Mouse (Mus musculus) hindbrain, embryonic 14.5 days (tissue): ENCODE measurements around the gene Tent4b. TPM values are rescaled to one million over a fixed set of nuclear protein-coding genes. Genes with fewer than 3 reads are reported as not detected.
A peak's percentile ranks its signal among the peaks of the same experiment; 100 is the strongest.

Experiments
- ATAC-seq: fragments of 200-750 bp; cut with Nextera tagmentation; 2 replicates; pipeline ENCODE4 v1.8.0; 2017; ENCODE audit warnings: moderate number of reproducible peaks, mild to moderate bottlenecking, moderate TSS enrichment, moderate library complexity; ENCODE audit not compliant: low FRiP score
- DNase-seq: peaks from one replicate; pipeline ENCODE4 v3.0.0-alpha.2; 2015; ENCODE audit warnings: low spot score
- H3K27ac ChIP-seq: fragments of 300-500 bp; sonication (generic); 2 replicates; pipeline ENCODE4 v1.5.1; 2014; ENCODE audit warnings: mild to moderate bottlenecking, moderate library complexity
- H3K27me3 ChIP-seq: fragments of 300-500 bp; sonication (generic); 2 replicates; pipeline ENCODE4 v1.6.1; 2014; ENCODE audit warnings: mild to moderate bottlenecking, low read length, mixed read lengths; ENCODE audit not compliant: control insufficient read depth, insufficient read depth
- H3K36me3 ChIP-seq: fragments of 300-500 bp; sonication (generic); replicated peaks from 2 replicates; pipeline ENCODE4 v1.6.1; 2014; ENCODE audit not compliant: control insufficient read depth, insufficient read depth
- H3K4me1 ChIP-seq: fragments of 300-500 bp; sonication (generic); replicated peaks from 2 replicates; pipeline ENCODE4 v1.6.1; 2014; ENCODE audit warnings: antibody characterized with exemption, low read length, mixed read lengths; ENCODE audit not compliant: control insufficient read depth, insufficient read depth
- H3K4me2 ChIP-seq: fragments of 300-500 bp; sonication (generic); replicated peaks from 2 replicates; pipeline ENCODE4 v1.6.1; 2014; ENCODE audit warnings: mild to moderate bottlenecking, moderate library complexity
- H3K4me3 ChIP-seq: fragments of 300-500 bp; sonication (generic); replicated peaks from 2 replicates; pipeline ENCODE4 v1.5.1; 2014; ENCODE audit warnings: mild to moderate bottlenecking, low read length
- H3K9ac ChIP-seq: fragments of 300-500 bp; sonication (generic); 2 replicates; pipeline ENCODE4 v1.6.1; 2014
- H3K9me3 ChIP-seq: fragments of 300-500 bp; sonication (generic); 2 replicates; pipeline ENCODE4 v1.6.1; 2016; ENCODE audit warnings: low read length; ENCODE audit not compliant: control insufficient read depth
- WGBS: fragments of 180-500 bp; shearing (Covaris S2); extraction: QIAGEN DNeasy Blood & Tissue Kit; methylation state at CpG from one replicate; pipeline ENCODE4 v1.1.7; 2014; 5-methylcytosine and 5-hydroxymethylcytosine counted together
- polyA plus RNA-seq: library from polyadenylated mRNA; unstranded; fragments of >200 nt; fragmentation: Nextera tagmentation; extraction: Ambion mirVana; gene quantifications from 2 replicates; pipeline ENCODE4 v1.2.1, GENCODE M21; 2014

Tent4b gene
- polyA plus RNA-seq, 1 experiment from 2014 or later = 17.1 TPM

DNA sequence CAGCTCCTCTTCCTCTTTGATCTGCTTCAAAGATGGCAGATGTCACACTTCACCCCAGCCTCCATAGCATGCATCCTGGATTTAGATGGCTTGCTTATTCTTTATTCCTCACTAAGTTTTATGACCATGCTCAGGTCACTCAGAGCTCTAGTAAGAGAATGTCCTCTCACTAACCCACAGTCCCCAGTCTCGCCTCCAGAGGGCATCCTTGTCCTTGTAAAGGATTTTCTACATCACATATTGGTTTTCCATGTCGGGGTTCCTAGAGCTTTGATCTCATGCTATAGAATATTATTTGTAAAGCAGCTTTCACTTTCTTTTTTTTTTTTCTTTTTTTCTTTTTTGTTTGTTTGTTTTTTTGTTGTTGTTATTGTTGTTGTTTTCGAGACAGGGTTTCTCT lies 53.8 kb downstream of the Tent4b start:
- Histone ChIP-seq H3K27ac (no peak overlapping the region), H3K4me1 (no peaks in the 10 kb centered on the region), H3K9ac (no peak overlapping the region), H3K36me3 (peaks cover 69% of the 10 kb centered on the region), H3K4me2 (no peak overlapping the region), H3K27me3 (no peaks in the 10 kb centered on the region), H3K4me3 (no peak overlapping the region), H3K9me3 (no peaks in the 10 kb centered on the region)
- 75% methylated on average over 3 of the region's 3 CpGs for WGBS
- ATAC-seq (no peak), DNase-seq (no peak)

- H3K9me3 ChIP-seq = no peaks in the 10 kb centered on the region
- no peak overlapping the region for H3K4me3 ChIP-seq
- no peaks in the 10 kb centered on the region for H3K27me3 ChIP-seq
- no peak overlapping the region for H3K4me2 ChIP-seq
- H3K4me1 ChIP-seq = no peaks in the 10 kb centered on the region
- H3K27ac ChIP-seq = no peak overlapping the region
- 92% methylated on average over 7 of the region's 7 CpGs for WGBS
- no peak overlapping the region for H3K9ac ChIP-seq
- ATAC-seq (no peak), DNase-seq (no peak)
- peaks cover 62% of the 10 kb centered on the region for H3K36me3 ChIP-seq
These were observed 55.9 kb downstream of the Tent4b start for GRCm38 (mm10) chr8:88254957-88255356.

GRCm38 (mm10) chr8:88258024-88258423 lies 59.0 kb downstream of the Tent4b start:
- no peaks in the 10 kb centered on the region for H3K9me3 ChIP-seq
- no peak overlapping the region for H3K4me3 ChIP-seq
- DNase-seq = no peak
- H3K4me1 ChIP-seq = no peaks in the 10 kb centered on the region
- H3K36me3 ChIP-seq = peaks cover 42% of the 10 kb centered on the region
- no peak overlapping the region for H3K4me2 ChIP-seq
- ATAC-seq = no peak
- no peak overlapping the region for H3K9ac ChIP-seq
- 30% methylated on average over 6 of the region's 6 CpGs for WGBS
- no peaks in the 10 kb centered on the region for H3K27me3 ChIP-seq
- no peak overlapping the region for H3K27ac ChIP-seq

- H3K27me3 ChIP-seq = no peaks in the 10 kb centered on the region
- WGBS = 62% methylated on average over 11 of the region's 11 CpGs
- no peak overlapping the region for H3K4me2 ChIP-seq
- no peak for DNase-seq
- H3K4me3 ChIP-seq = no peak overlapping the region
- no peaks in the 10 kb centered on the region for H3K9me3 ChIP-seq
- no peak overlapping the region for H3K27ac ChIP-seq
- no peak for ATAC-seq
- H3K4me1 ChIP-seq = no peaks in the 10 kb centered on the region
- H3K36me3 ChIP-seq = peaks cover 42% of the 10 kb centered on the region
- no peak overlapping the region for H3K9ac ChIP-seq
These were observed 59.5 kb downstream of the Tent4b start for GRCm38 (mm10) chr8:88258544-88258943.

- no peaks in the 10 kb centered on the region for H3K4me1 ChIP-seq
- no peak overlapping the region for H3K27ac ChIP-seq
- no peak overlapping the region for H3K9ac ChIP-seq
- WGBS = 95% methylated on average over 7 of the region's 7 CpGs
- H3K4me2 ChIP-seq = no peak overlapping the region
- peaks cover 27% of the 10 kb centered on the region for H3K36me3 ChIP-seq
- DNase-seq = no peak
- H3K27me3 ChIP-seq = no peaks in the 10 kb centered on the region
- no peak for ATAC-seq
- no peak overlapping the region for H3K4me3 ChIP-seq
- no peaks in the 10 kb centered on the region for H3K9me3 ChIP-seq
These were observed 61.5 kb downstream of the Tent4b start for GRCm38 (mm10) chr8:88260466-88260980.

GRCm38 (mm10) chr8:88262831-88263635 lies 64.0 kb downstream of the Tent4b start:
- H3K36me3 ChIP-seq = peaks cover 9% of the 10 kb centered on the region; the same call in 1 of the 2 replicates
- no peak overlapping the region for H3K4me2 ChIP-seq
- ATAC-seq (no peak), DNase-seq (no peak)
- no peaks in the 10 kb centered on the region for H3K27me3 ChIP-seq
- no peak overlapping the region for H3K27ac ChIP-seq
- 46% methylated on average over 14 of the region's 14 CpGs for WGBS
- H3K4me1 ChIP-seq = no peaks in the 10 kb centered on the region
- no peak overlapping the region for H3K4me3 ChIP-seq
- no peaks in the 10 kb centered on the region for H3K9me3 ChIP-seq
- H3K9ac ChIP-seq = no peak overlapping the region

- no peak overlapping the region for H3K9ac ChIP-seq
- no peak overlapping the region for H3K4me2 ChIP-seq
- H3K27me3 ChIP-seq = no peaks in the 10 kb centered on the region
- ATAC-seq = no peak
- H3K27ac ChIP-seq = no peak overlapping the region
- 15% methylated on average over 2 of the region's 2 CpGs for WGBS
- no peak overlapping the region for H3K4me3 ChIP-seq
- H3K36me3 ChIP-seq = no peaks in the 10 kb centered on the region
- no peak for DNase-seq
- H3K9me3 ChIP-seq = no peaks in the 10 kb centered on the region
- H3K4me1 ChIP-seq = no peaks in the 10 kb centered on the region
These were observed 66.5 kb downstream of the Tent4b start for GRCm38 (mm10) chr8:88265511-88265910.

DNA sequence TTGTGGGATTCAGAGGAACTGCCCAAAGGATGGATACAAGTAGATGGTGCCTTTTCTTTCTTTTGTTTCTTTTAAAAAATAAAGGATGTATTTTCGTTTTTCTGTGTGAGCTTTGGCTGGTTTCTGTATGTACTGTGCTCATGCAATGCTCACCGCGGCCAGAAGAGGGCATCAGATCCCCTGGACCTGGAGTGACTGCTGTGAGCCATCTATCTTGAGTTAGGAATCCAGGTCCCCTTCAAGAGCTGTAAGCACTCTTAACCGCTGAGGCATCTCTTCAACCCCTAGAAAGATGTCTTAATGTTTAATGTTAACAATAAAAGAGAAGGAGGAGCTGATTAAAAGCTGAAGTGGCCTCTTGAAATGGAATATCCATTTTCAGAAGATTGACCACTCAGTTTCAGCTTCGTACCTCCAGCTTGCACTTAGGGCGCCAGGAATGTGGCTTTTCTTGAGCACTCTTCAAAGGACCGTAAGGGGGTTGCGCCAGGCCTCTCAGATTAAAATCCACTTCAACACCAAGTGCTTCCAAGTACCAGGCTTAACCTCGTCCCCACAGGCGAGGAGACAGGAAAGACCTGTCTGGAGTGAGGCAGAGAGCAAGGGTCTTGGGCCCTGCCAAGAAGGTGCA lies 67.3 kb downstream of the Tent4b start:
- no peak overlapping the region for H3K4me2 ChIP-seq
- no peak overlapping the region for H3K27ac ChIP-seq
- ATAC-seq (no peak), DNase-seq (peak; percentile 82)
- no peaks in the 10 kb centered on the region for H3K27me3 ChIP-seq
- no peak overlapping the region for H3K4me3 ChIP-seq
- H3K4me1 ChIP-seq = no peaks in the 10 kb centered on the region
- no peaks in the 10 kb centered on the region for H3K36me3 ChIP-seq
- no peak overlapping the region for H3K9ac ChIP-seq
- 55% methylated on average over 10 of the region's 10 CpGs for WGBS
- no peaks in the 10 kb centered on the region for H3K9me3 ChIP-seq

DNA sequence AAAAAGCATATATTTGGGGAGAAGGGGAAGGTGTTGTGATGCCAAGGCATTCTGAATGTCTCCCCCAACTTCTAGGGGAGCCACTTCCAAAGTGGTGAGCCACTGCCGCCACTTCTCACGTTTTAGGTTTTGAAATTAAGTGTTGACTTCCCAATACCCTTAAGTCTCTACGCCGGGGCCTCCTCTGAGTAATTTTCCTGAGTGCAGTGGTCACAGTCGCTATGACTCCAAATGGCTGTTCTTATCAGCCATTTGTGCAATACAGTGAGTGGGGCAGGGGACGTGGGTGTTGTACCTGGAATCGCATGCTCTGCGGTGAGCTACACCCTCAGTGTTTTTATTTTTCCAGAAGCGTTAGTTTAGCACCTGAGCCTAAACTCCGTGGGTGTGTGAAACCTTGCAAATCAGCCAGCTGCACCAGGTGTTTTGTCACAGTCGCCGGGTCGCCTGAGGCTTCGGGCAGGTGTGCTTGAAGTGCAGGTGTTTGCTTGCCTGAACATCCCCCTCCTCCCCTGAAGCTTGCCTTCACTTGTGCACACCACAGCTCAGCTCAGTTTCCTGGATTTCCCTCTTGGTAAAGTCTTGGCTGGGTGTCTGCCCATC lies 67.9 kb downstream of the Tent4b start:
- no peak overlapping the region for H3K4me3 ChIP-seq
- 90% methylated on average over 14 of the region's 14 CpGs for WGBS
- H3K4me2 ChIP-seq = no peak overlapping the region
- H3K9me3 ChIP-seq = no peaks in the 10 kb centered on the region
- H3K36me3 ChIP-seq = no peaks in the 10 kb centered on the region
- no peaks in the 10 kb centered on the region for H3K4me1 ChIP-seq
- no peak overlapping the region for H3K9ac ChIP-seq
- no peak overlapping the region for H3K27ac ChIP-seq
- ATAC-seq = no peak
- peaks cover 3% of the 10 kb centered on the region; the same call in 1 of the 2 replicates for H3K27me3 ChIP-seq
- DNase-seq = no peak
